Mouse (Mus musculus) embryonic fibroblast, embryonic 13.5 days (primary cell): ENCODE measurements around the gene Fhdc1. TPM values are rescaled to one million over a fixed set of nuclear protein-coding genes. Genes with fewer than 3 reads are reported as not detected.

Experiments used
- H3K27ac ChIP-seq: 2 replicates; pipeline ENCODE4 v1.5.1; 2012; ENCODE audit warnings: low read length, control low read depth, inconsistent platforms; ENCODE audit not compliant: insufficient read depth
- H3K4me1 ChIP-seq: 2 replicates; pipeline ENCODE4 v1.6.1; 2011; ENCODE audit warnings: low read length; ENCODE audit not compliant: control insufficient read depth, insufficient read depth
- H3K4me3 ChIP-seq: 2 replicates; pipeline ENCODE4 v1.5.1; 2011; ENCODE audit warnings: mild to moderate bottlenecking, control low read depth, low read length; ENCODE audit not compliant: insufficient read depth
- CTCF ChIP-seq: IDR thresholded peaks from 2 replicates; pipeline ENCODE4 v1.5.1; 2011; ENCODE audit warnings: mild to moderate bottlenecking, control low read depth, low read length, moderate library complexity, borderline replicate concordance; ENCODE audit not compliant: insufficient read depth
- POLR2A ChIP-seq: IDR thresholded peaks from 2 replicates; pipeline ENCODE4 v1.6.1; 2011; ENCODE audit warnings: low read depth, mild to moderate bottlenecking, control low read depth, low read length, moderate library complexity
- polyA plus RNA-seq: library from polyadenylated mRNA; stranded (reverse); fragments of >200 nt; gene quantifications from 2 replicates; pipeline ENCODE4 v1.2.4, GENCODE M21; 2011; ENCODE audit warnings: low read depth; ENCODE audit not compliant: missing spikeins, insufficient read length

Fhdc1 gene
- polyA plus RNA-seq, 1 experiment = 9.7 TPM

- TF ChIP-seq POLR2A (no peak), CTCF (no peak)
- no peak overlapping the region for H3K4me3 ChIP-seq
Observed at GRCm38 (mm10) chr3:84438840-84439239, 41.4 kb downstream of the Fhdc1 start.

DNA sequence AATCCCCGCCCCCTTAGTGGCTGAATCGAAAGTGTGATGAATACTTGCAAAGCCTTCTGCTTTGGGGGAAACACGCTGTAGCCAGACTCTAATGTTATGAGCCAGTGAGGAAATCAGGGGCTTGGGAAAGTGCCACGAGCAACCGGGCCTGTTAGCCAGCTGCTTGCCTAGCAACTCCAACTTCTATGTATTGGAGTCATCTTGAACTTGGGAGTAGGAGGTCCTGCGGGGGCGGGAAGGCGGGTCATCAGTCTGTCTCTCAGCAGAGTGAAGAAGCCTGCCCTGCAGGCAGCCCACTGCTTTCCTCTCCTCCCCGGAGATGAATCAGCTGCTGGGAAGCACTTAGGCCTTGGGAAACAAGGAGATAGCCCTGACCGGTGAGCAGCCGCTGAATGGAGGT lies 42.1 kb downstream of the Fhdc1 start:
- no peak overlapping the region for H3K4me3 ChIP-seq
- peaks cover 13% of the 10 kb centered on the region; the same call in 1 of the 2 replicates for H3K4me1 ChIP-seq
- TF ChIP-seq POLR2A (no peak), CTCF (no peak)
- H3K27ac ChIP-seq = peak overlapping the region; percentile 20

More at GRCm38 (mm10) chr3:84438840-84439239, 41.4 kb downstream of the Fhdc1 start:
- peak overlapping the region; percentile 20; the same call in 1 of the 2 replicates for H3K27ac ChIP-seq
- H3K4me1 ChIP-seq = peaks cover 13% of the 10 kb centered on the region; the same call in 1 of the 2 replicates

DNA sequence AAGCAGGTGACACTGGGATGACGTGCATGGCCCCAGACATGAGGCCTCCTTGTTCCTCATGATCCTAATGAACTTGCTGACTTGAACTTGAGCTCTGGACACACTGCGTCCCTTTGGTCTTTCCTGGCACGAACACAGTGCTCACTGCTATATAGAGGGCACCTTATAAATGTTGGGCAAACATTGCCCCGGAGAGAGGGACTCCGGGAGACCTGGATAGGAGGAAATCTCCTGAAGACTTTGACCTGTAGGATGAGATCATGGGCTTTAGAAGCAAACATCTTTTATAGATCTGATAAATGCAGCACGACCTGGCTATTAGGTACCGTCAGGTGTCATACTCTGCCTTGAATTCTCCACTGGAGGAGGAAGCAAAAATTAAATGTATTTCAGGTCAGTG lies 43.3 kb downstream of the Fhdc1 start:
- no peak for TF ChIP-seq CTCF
- no peak for TF ChIP-seq POLR2A
- no peak overlapping the region for H3K27ac ChIP-seq
- no peak overlapping the region for H3K4me3 ChIP-seq
- H3K4me1 ChIP-seq = peaks cover 13% of the 10 kb centered on the region; the same call in 1 of the 2 replicates

- TF ChIP-seq POLR2A (no peak), CTCF (no peak)
- H3K4me1 ChIP-seq = peaks cover 13% of the 10 kb centered on the region; the same call in 1 of the 2 replicates
- H3K4me3 ChIP-seq = no peak overlapping the region
- peak overlapping the region; percentile 23; the same call in 1 of the 2 replicates for H3K27ac ChIP-seq
Observed at GRCm38 (mm10) chr3:84435288-84436043, 44.8 kb downstream of the Fhdc1 start.

- no peak overlapping the region for H3K4me3 ChIP-seq
- TF ChIP-seq POLR2A (no peak), CTCF (no peak)
- peaks cover 12% of the 10 kb centered on the region; the same call in 1 of the 2 replicates for H3K4me1 ChIP-seq
- no peak overlapping the region for H3K27ac ChIP-seq
Observed at GRCm38 (mm10) chr3:84432797-84433445, 47.3 kb downstream of the Fhdc1 start.

GRCm38 (mm10) chr3:84431257-84431656 lies 49.0 kb downstream of the Fhdc1 start:
- no peak for TF ChIP-seq CTCF
- no peak for TF ChIP-seq POLR2A
- no peak overlapping the region for H3K4me3 ChIP-seq
- H3K4me1 ChIP-seq = 0 out of 2 replicates have a peak, but pooled peaks cover 6% of the 10 kb centered on the region
- H3K27ac ChIP-seq = no peak overlapping the region

GRCm38 (mm10) chr3:84430152-84430551 lies 50.1 kb downstream of the Fhdc1 start:
- TF ChIP-seq POLR2A (no peak), CTCF (no peak)
- Histone ChIP-seq H3K4me3 (no peak overlapping the region), H3K4me1 (0 out of 2 replicates have a peak, but pooled peaks cover 4% of the 10 kb centered on the region), H3K27ac (no peak overlapping the region)

- no peak overlapping the region for H3K27ac ChIP-seq
- H3K4me1 ChIP-seq = no peaks in the 10 kb centered on the region
- TF ChIP-seq CTCF (no peak), POLR2A (no peak)
- no peak overlapping the region for H3K4me3 ChIP-seq
Observed at GRCm38 (mm10) chr3:84428994-84429725, 51.1 kb downstream of the Fhdc1 start.

DNA sequence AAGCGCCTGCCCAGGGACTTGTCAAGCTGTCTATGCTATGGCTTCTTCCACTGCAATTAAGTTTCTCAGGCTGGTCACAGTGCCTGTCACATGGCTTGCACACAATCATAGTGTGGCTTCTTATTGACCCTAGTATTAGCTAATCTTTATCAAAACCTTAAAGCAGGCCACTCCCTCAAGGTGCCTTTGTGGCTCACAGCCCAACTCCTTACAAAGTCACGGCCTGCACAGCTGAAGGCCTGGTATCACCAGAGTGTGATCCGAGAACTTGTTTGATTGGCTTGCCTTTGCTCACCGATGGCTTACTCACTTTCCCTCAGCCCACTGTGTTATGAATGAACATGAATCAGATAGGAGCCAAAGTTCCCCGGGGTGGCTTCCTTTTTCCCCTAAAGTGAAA lies 52.5 kb downstream of the Fhdc1 start:
- H3K27ac ChIP-seq = no peak overlapping the region
- H3K4me3 ChIP-seq = no peak overlapping the region
- TF ChIP-seq CTCF (no peak), POLR2A (no peak)
- no peaks in the 10 kb centered on the region for H3K4me1 ChIP-seq
